Mouse (Mus musculus) cortical plate, adult 2 months (tissue): Measurements from ENCODE around the gene Pdcd5. TPM values are rescaled to one million over a fixed set of nuclear protein-coding genes. Genes with fewer than 3 reads are reported as not detected.

Source experiments
- H3K27ac ChIP-seq: fragments of 200-500 bp; 2 replicates; pipeline ENCODE4 v1.5.1; 2012; ENCODE audit warnings: low read length, control low read depth, inconsistent platforms; ENCODE audit not compliant: insufficient read depth
- H3K4me1 ChIP-seq: fragments of 200-500 bp; 2 replicates; pipeline ENCODE4 v1.6.1; 2011; ENCODE audit warnings: low read length; ENCODE audit not compliant: control insufficient read depth, insufficient read depth
- H3K4me3 ChIP-seq: fragments of 200-500 bp; 2 replicates; pipeline ENCODE4 v1.5.1; 2011; ENCODE audit warnings: mild to moderate bottlenecking, low read length, control low read depth; ENCODE audit not compliant: insufficient read depth
- CTCF ChIP-seq: fragments of 200-500 bp; IDR thresholded peaks from 2 replicates; pipeline ENCODE4 v1.5.1; 2011; ENCODE audit warnings: mild to moderate bottlenecking, control low read depth, low read length; ENCODE audit not compliant: insufficient read depth; ENCODE audit errors: extremely low read depth
- POLR2A ChIP-seq: fragments of 200-500 bp; IDR thresholded peaks from 2 replicates; pipeline ENCODE4 v1.6.1; 2011; ENCODE audit warnings: mild to moderate bottlenecking, low read length, control low read depth; ENCODE audit not compliant: insufficient read depth; ENCODE audit errors: extremely low read depth
- polyA plus RNA-seq: library from polyadenylated mRNA; depleted of rRNA; stranded (reverse); fragments of >200 nt; gene quantifications from 2 replicates; pipeline ENCODE4 v1.2.3, GENCODE M21; 2012; rRNA removed

The Pdcd5 gene
- polyA plus RNA-seq, 1 experiment, result 95.4 TPM

GRCm38 (mm10) chr7:35602766-35603165 is 44.6 kb downstream of the Pdcd5 start:
- Histone ChIP-seq H3K4me3 (no peak overlapping the region), H3K27ac (no peak overlapping the region), H3K4me1 (no peaks in the 10 kb centered on the region)
- TF ChIP-seq CTCF (no peak), POLR2A (no peak)

DNA sequence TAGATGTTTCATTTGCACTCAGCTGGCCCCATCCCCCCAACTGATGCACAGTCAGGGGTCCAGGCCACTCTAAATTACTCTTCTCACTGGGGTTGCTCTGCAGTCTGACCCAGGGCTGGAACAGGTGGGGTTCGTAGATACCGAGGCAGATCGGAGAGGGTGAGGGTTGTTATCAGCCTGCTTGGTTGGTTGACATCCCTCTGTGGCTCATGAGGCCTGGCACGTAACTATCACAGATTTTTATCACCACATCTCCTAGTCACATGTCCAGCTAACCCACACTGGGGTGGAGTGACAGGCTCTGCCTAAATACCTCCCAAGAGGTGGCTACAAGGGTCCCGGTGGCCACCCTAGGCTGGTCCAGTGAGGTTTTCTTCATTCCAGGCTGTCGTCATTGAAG is 46.2 kb downstream of the Pdcd5 start:
- no peak overlapping the region for H3K27ac ChIP-seq
- no peaks in the 10 kb centered on the region for H3K4me1 ChIP-seq
- H3K4me3 ChIP-seq, result no peak overlapping the region
- TF ChIP-seq CTCF (no peak), POLR2A (no peak)

GRCm38 (mm10) chr7:35600031-35600430 is 47.3 kb downstream of the Pdcd5 start:
- TF ChIP-seq POLR2A, result no peak
- no peak for TF ChIP-seq CTCF

DNA sequence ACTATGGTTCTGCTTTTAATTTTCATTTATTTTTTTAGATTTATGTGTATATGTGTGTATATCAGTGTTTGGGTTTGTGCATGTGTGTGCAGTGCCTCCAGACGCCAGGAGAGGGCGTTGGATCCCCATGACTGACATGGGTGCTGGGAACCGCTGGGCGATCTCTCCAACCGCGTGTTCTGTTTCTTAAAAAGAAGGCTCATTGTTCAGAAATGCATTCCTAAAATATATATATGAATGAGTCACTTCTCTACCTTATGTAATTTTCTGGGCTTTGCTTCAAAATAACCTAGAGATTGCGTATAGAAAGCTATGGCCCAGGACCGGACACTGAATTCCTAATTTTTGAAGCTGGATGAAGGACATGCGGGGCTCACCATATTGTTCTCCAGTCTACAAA is 47.8 kb downstream of the Pdcd5 start:
- Histone ChIP-seq H3K4me3 (no peak overlapping the region), H3K27ac (peak overlapping the region; percentile 52), H3K4me1 (no peaks in the 10 kb centered on the region; the same call in 1 of the 2 replicates)
- TF ChIP-seq POLR2A (no peak), CTCF (peak; percentile 30; the same call in 1 of the 2 replicates)

More at GRCm38 (mm10) chr7:35600031-35600430, 47.3 kb downstream of the Pdcd5 start:
- Histone ChIP-seq H3K4me3 (no peak overlapping the region), H3K4me1 (no peaks in the 10 kb centered on the region), H3K27ac (no peak overlapping the region)

- Histone ChIP-seq H3K4me1 (no peaks in the 10 kb centered on the region; the same call in 1 of the 2 replicates), H3K27ac (no peak overlapping the region), H3K4me3 (no peak overlapping the region)
- TF ChIP-seq POLR2A (no peak), CTCF (no peak)
Observed at GRCm38 (mm10) chr7:35594311-35594710, 53.0 kb downstream of the Pdcd5 start.

Other genes with a start within 250 kb of the Pdcd5 start
- 0.06 TPM in 1 of 2 replicates, not detected in the other for gene Slc7a9, start 198.7 kb downstream of the Pdcd5 start, polyA plus RNA-seq
- 0.25 and 0.40 TPM in 2 replicates for gene Tdrd12, start 109.8 kb downstream of the Pdcd5 start, polyA plus RNA-seq
- gene Nudt19, start 91.2 kb downstream of the Pdcd5 start, polyA plus RNA-seq, result 123 and 129 TPM in 2 replicates
- gene Rgs9bp, start 61.9 kb downstream of the Pdcd5 start, polyA plus RNA-seq, result 0.08 TPM in 2 replicates
- 34.9 and 38.0 TPM in 2 replicates for gene Ankrd27, start 61.3 kb downstream of the Pdcd5 start, polyA plus RNA-seq
- 20.8 and 21.3 TPM in 2 replicates for gene Dpy19l3, start 106.9 kb upstream of the Pdcd5 start, polyA plus RNA-seq
- 11.3 and 11.5 TPM in 2 replicates for gene Zfp507, start 155.5 kb upstream of the Pdcd5 start, polyA plus RNA-seq